Mouse (Mus musculus) C2C12 (cell line): ENCODE results near the gene Sdccag8.

Experiments
- CTCF ChIP-seq: IDR thresholded peaks from one replicate; pipeline ENCODE4 v1.5.1; 2011; ENCODE audit not compliant: control insufficient read depth, insufficient read depth, insufficient read length
- FOSL1 ChIP-seq: IDR thresholded peaks from one replicate; pipeline ENCODE4 v1.8.0; 2011; ENCODE audit warnings: mild to moderate bottlenecking, low read length; ENCODE audit not compliant: poor library complexity, insufficient read depth, severe bottlenecking
- MAX ChIP-seq: IDR thresholded peaks from one replicate; pipeline ENCODE4 v1.6.1; 2011; ENCODE audit warnings: mild to moderate bottlenecking, control low read depth

DNA sequence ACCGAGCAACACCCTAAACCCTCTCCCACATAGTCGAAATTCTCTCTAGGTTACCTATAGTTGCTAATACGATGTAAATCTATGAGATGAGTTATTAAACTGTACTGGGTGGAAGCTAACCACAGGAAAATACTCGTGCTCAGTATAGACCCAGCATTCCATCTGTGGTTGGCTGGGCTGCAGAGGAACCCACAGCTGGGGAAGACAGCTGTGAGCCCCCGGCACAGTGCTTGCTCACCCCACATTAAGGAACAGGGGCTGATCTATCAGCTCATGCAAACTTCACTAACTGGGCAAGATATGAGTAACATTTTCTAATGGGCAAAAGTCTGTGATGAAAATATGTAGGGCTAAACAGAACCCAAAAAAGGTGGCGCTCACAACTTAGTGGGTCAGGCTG lies 135.6 kb downstream of the Sdccag8 start:
- TF ChIP-seq CTCF, result no peak
- TF ChIP-seq MAX, result no peak
- no peak for TF ChIP-seq FOSL1
